Mouse (Mus musculus) T-cell, adult 2 months (primary cell): ENCODE data around the gene Doc2g.
"Not testable (repeated sequence)": the region's sequence is repeated elsewhere in the genome, so short reads cannot be mapped to it uniquely, and the experiment has no call there.

Source experiments
- DNase-seq: peaks from one replicate; pipeline ENCODE4 v3.0.0; 2022; ENCODE audit warnings: low spot score

Doc2g gene

GRCm38 (mm10) chr19:4017921-4018587 is 14.9 kb downstream of the Doc2g start:
- DNase-seq: no peak

DNA sequence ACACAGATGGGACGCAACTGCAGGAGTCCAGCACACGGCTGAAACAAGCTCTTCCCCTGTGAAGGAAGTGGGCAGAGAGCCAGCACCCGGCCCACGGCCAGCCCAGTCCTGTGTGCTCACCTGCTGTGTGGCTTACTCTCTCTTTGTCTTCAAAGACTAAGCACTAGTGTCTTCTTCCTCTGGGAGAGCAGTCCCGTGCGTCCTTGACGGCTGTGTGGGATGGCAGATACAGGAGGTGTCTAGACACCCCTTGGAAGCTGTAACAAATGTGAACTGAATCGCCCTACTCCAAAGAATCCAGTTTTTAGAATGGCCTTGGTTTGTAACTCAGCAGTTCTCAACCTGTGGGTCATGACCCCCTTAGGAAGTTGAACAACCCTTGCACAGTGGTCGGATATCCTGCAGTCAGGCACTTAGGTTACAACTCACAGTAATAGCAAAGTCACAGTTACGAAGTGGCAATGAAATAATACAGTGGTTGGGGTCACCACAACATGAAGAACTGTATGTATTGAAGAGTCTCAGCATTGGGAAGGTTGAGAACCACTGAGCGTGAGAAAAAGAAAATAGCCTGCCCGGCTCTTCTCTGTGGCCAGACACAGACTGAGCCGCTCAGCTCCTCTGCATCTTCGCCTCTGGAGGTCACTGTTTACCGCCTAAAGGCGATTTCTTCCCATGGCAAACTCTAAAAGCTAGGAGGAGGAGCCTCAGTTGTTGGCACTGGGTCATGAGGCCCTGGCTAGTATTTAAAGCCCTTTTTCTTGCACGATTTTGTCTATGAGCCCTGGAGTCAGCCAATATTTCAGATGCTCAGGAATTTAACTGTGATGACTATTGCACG is 15.8 kb downstream of the Doc2g start:
- DNase-seq: peak; percentile 69

DNA sequence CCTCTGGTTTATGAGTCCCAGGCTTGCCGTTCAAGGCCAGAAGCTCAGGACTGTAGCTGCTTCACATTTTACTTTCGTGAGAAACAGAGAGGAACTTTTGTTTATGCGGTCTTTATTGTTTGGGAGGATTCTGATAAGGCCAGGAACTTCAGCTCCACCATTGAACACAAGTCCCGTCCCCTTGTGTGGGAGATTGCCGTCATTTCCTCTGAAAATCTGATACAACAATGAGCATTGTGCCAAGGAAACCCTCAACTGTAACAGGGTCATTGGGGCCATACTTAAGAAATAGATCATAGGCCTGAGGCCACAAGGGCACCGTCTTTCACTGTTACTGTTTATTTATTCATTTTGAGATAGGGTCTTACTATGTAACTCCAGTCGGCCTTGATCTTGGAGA is 20.1 kb downstream of the Doc2g start:
- DNase-seq: no peak

- DNase-seq: no peak
Observed at GRCm38 (mm10) chr19:4027576-4027975, 24.5 kb downstream of the Doc2g start.

DNA sequence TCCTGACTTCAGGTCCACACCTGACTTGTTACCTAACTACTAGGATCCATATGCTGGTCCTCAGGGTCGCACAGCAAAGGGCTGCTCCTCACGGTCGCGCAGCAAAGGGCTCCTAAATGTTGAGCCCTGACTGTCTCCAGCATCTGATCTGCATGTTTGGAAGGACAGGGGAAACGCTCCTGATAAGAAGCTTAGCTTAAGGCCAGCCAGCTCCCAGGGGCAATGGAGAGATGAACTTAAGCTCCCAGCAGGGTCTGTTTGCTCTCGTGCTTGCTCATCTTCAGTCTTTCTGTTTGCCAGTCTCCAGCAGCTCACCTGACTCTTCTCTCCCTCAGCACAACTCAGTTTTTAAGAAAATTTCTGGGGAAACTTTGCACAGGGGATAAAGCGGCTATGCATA is 29.6 kb downstream of the Doc2g start:
- DNase-seq: no peak

DNA sequence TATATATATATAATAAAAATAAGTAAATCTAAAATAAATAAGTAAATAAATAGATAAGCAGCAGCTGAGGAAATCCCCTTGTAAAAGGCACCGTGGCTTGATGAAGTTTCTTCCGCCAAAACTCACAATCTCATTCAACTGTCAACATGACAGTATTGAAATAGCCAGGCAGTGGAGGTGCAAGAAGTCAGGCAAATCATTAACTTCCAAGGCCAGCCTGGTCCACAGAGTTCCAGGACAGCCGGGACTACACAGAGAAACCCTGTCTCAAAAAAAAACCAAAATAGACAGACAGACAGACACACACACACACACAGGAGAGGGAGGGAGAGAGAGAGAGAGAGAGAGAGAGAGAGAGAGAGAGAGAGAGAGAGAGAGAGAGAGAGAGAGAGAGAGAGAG is 30.2 kb downstream of the Doc2g start:
- no peak for DNase-seq

DNA sequence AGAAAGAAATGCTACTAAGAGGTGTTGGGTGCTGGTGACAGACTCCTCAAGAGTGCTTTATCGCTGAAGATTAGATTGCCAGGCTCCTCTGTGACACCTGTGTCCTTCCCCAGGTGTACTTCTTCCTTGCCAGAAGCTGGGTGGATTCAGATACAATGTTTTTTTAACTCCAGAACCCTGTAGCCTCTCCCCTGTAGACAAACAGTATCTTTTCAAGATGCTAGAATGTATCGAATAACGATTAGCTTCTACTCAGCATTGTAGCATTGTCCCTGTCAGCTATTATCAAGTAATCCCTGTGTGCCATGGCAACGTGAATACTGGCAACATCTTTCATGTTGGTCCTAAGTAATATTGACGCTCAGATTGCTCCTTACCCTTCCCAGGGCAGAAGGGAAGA is 30.6 kb downstream of the Doc2g start:
- no peak for DNase-seq

GRCm38 (mm10) chr19:4036327-4037045 is 33.4 kb downstream of the Doc2g start:
- no peak for DNase-seq

- DNase-seq: not testable (repeated sequence)
Observed at GRCm38 (mm10) chr19:4037154-4037787, 34.2 kb downstream of the Doc2g start.

DNA sequence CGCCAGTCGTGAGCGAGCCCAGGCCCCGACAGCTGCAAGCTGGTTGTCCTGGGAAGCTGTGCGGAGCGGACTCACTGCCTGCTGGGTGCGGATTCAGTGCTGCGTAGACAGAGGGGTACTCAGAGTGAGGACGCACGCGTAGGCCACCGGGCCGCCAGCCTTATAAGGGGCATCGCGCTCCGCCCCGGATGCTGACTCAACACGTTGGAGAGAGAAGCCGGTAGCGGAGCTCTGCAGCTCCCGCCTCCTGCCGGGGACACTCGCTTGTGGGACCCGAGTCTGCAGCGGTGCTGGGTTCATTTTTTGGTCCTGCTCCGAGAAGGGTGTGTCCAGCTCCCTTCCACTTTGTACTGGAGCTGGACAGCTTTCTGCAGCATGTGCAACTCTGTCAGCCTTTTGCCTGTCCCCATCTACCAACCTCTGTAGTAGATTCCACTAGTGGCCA is 34.7 kb downstream of the Doc2g start, which contains the start of gene Gstp1:
TSS of gene Gstp1 (minus strand) at position 198 of the 445 bp plus-strand sequence.
- peak; percentile 87 for DNase-seq

- not testable (repeated sequence) for DNase-seq
Observed at GRCm38 (mm10) chr19:4040941-4041340, 37.8 kb downstream of the Doc2g start.

- DNase-seq: not testable (repeated sequence)
Observed at GRCm38 (mm10) chr19:4041500-4041899, 38.4 kb downstream of the Doc2g start.

GRCm38 (mm10) chr19:4042124-4042523 is 39.0 kb downstream of the Doc2g start:
- DNase-seq: no peak

DNA sequence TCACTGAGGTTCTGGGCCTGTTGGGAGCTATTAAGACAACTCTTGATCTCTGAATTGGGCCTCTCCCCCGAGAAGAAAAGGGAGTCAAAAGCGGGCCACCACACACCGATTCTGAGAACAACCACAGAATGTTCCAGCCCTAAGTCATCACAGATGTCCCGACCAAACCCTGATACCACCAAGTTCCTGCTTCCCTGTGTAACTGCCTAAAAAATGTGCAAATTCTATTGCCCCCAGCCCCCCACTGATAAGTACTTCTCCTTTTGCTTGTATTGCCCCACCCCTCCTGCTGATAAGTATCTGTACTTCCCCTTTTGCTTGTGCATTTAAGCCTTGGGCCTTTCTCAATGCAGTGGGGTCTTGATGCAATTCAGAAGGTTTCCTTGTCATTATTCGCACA is 41.0 kb downstream of the Doc2g start:
- DNase-seq: not testable (repeated sequence)

GRCm38 (mm10) chr19:4045966-4046865 is 43.1 kb downstream of the Doc2g start, which contains the start of gene Gstp2:
Gstp2 (minus strand) TSS chr19:4046023.
- no peak for DNase-seq

- no peak for DNase-seq
Observed at GRCm38 (mm10) chr19:4046866-4047254, 43.7 kb downstream of the Doc2g start.

- DNase-seq: peak; percentile 82
Observed at GRCm38 (mm10) chr19:4047859-4048258, 44.7 kb downstream of the Doc2g start.

DNA sequence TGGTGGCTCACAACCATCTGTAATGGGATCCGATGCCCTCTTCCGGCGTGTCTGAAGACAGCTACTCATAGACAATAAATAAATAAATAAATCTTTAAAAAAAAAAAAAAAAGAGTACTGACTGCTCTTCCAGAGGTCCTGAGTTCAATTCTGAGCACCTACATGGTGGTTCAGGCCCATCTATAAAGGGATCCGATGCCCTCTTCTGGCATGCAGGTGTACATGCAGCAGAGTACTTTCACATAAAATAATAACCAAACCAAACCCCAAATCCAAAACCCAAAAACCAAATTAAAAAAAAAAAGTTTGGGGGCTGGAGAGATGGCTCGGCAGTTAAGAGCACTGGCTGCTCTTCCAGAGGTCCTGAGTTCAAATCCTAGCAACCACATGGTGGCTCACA is 46.0 kb downstream of the Doc2g start:
- DNase-seq: not testable (repeated sequence)

- DNase-seq: no peak
Observed at GRCm38 (mm10) chr19:4051016-4051415, 47.9 kb downstream of the Doc2g start.

DNA sequence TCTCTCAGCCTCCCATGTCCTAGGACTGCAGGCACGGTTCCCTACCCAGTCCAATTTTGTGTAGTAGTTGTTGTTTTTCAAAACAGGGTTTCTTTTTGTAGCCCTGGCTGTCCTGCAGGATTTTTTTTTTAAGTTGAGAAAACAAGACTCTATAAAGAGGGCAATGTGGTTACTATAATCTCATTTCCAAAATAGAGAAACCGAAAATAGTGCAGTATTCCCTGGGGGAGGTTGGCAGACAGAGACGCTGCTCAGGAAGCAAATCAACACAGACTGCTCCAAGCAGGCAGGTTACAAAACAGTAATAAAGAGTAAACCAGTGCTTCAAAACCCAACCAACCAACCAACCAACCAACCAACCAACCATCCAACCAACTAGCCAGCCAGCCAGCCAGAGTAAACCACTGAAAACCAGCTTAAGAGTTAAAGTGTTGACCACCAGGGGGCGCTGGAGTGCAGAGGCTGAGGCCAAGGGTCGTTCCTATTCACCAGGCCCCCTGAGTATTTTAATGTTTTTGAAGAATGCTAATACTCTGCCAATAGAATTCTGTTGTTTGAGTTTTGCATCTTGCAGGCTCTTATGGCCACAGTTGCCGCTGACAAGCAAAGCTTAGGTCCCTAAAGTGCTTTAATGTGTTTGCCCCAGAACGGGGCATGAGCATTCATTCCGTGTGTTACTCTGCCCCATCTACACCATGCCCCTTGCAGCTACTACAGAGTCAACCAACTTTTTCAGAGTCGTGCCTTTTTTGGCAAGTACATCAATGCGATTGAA is 48.8 kb downstream of the Doc2g start:
- peak; percentile 68 for DNase-seq
